Mouse (Mus musculus) erythroblast, embryonic 14.5 days (primary cell): ENCODE measurements around the gene Chmp6.

Experiments used
- GATA1 ChIP-seq: IDR thresholded peaks from 2 replicates; pipeline ENCODE4 v1.6.1; 2012; ENCODE audit warnings: low read length, inconsistent platforms, mixed read lengths
- TAL1 ChIP-seq: IDR thresholded peaks from 3 replicates; pipeline ENCODE4 v1.6.1; 2012; ENCODE audit warnings: low read length, inconsistent platforms, mixed read lengths

GRCm38 (mm10) chr11:119914381-119914780 is 1.1 kb downstream of the Chmp6 start:
- TF ChIP-seq GATA1, result no peak
- TF ChIP-seq TAL1, result no peak
